Mouse (Mus musculus): ENCODE measurements around the gene Ubc.

The Ubc gene

GRCm38 (mm10) chr5:125383637-125384420, 6.2 kb downstream of the Ubc start:
- DNase-seq (ENCODE audit: extremely low read depth, low read depth), result no peak

- DNase-seq (ENCODE audit: extremely low read depth, low read depth), result peak; percentile 70
Measured at GRCm38 (mm10) chr5:125382673-125383558, 7.1 kb downstream of the Ubc start.

- DNase-seq (ENCODE audit: extremely low read depth, low read depth), result no peak
Measured at GRCm38 (mm10) chr5:125381954-125382672, 7.9 kb downstream of the Ubc start.

- DNase-seq (ENCODE audit: extremely low read depth, low read depth), result no peak
Measured at GRCm38 (mm10) chr5:125378919-125379318, 11.1 kb downstream of the Ubc start.

- DNase-seq (ENCODE audit: extremely low read depth, low read depth), result no peak
Measured at GRCm38 (mm10) chr5:125377214-125377613, 12.8 kb downstream of the Ubc start.

GRCm38 (mm10) chr5:125375871-125376270, 14.1 kb downstream of the Ubc start:
- no peak for DNase-seq (ENCODE audit: extremely low read depth, low read depth)

GRCm38 (mm10) chr5:125372027-125372426, 18.0 kb downstream of the Ubc start:
- DNase-seq (ENCODE audit: extremely low read depth, low read depth), result no peak

- peak; percentile 89 for DNase-seq (ENCODE audit: extremely low read depth, low read depth)
Measured at GRCm38 (mm10) chr5:125370950-125371693, 18.9 kb downstream of the Ubc start.

GRCm38 (mm10) chr5:125368568-125368967, 21.4 kb downstream of the Ubc start:
- DNase-seq (ENCODE audit: extremely low read depth, low read depth), result peak; percentile 82

- no peak for DNase-seq (ENCODE audit: extremely low read depth, low read depth)
Measured at GRCm38 (mm10) chr5:125368156-125368555, 21.8 kb downstream of the Ubc start.

- DNase-seq (ENCODE audit: extremely low read depth, low read depth), result no peak
Measured at GRCm38 (mm10) chr5:125364851-125365429, 25.1 kb downstream of the Ubc start.

- DNase-seq (ENCODE audit: extremely low read depth, low read depth), result no peak
Measured at GRCm38 (mm10) chr5:125363894-125364293, 26.1 kb downstream of the Ubc start.

- DNase-seq (ENCODE audit: extremely low read depth, low read depth), result no peak
Measured at GRCm38 (mm10) chr5:125360981-125361510, 29.0 kb downstream of the Ubc start.

GRCm38 (mm10) chr5:125360566-125360965, 29.4 kb downstream of the Ubc start:
- no peak for DNase-seq (ENCODE audit: extremely low read depth, low read depth)

- DNase-seq (ENCODE audit: extremely low read depth, low read depth), result peak; percentile 99
Measured at GRCm38 (mm10) chr5:125358270-125358608, 31.8 kb downstream of the Ubc start.

GRCm38 (mm10) chr5:125357543-125358269, 32.3 kb downstream of the Ubc start:
- no peak for DNase-seq (ENCODE audit: extremely low read depth, low read depth)

- no peak for DNase-seq (ENCODE audit: extremely low read depth, low read depth)
Measured at GRCm38 (mm10) chr5:125355650-125356049, 34.4 kb downstream of the Ubc start.

- no peak for DNase-seq (ENCODE audit: extremely low read depth, low read depth)
Measured at GRCm38 (mm10) chr5:125354885-125355492, 35.0 kb downstream of the Ubc start.

- DNase-seq (ENCODE audit: extremely low read depth, low read depth), result no peak
Measured at GRCm38 (mm10) chr5:125352781-125353294, 37.2 kb downstream of the Ubc start.
